Mouse (Mus musculus) C2C12 (cell line): ENCODE data around the gene Ncbp3. TPM values are rescaled to one million over a fixed set of nuclear protein-coding genes. Genes with fewer than 3 reads are reported as not detected.

Source experiments
- H3K27me3 ChIP-seq: one replicate; pipeline ENCODE4 v1.6.1; 2011; ENCODE audit not compliant: control insufficient read depth, insufficient read depth, insufficient read length
- H3K36me3 ChIP-seq: one replicate; pipeline ENCODE4 v1.6.1; 2011; ENCODE audit not compliant: control insufficient read depth, insufficient read depth
- H3K4me3 ChIP-seq: one replicate; pipeline ENCODE4 v1.5.1; 2011; ENCODE audit warnings: mild to moderate bottlenecking, control low read depth; ENCODE audit not compliant: poor library complexity, insufficient read depth, severe bottlenecking
- H3K79me2 ChIP-seq: one replicate; pipeline ENCODE4 v1.6.1; 2011; ENCODE audit not compliant: control insufficient read depth, insufficient read depth
- H3K79me3 ChIP-seq: one replicate; pipeline ENCODE4 v1.6.1; 2011; ENCODE audit warnings: low read depth, control low read depth
- H3ac ChIP-seq: one replicate; pipeline ENCODE3; 2011; ENCODE audit warnings: low read depth; ENCODE audit not compliant: control insufficient read depth, insufficient read length
- CEBPB ChIP-seq: IDR thresholded peaks from one replicate; pipeline ENCODE4 v1.6.1; 2011; ENCODE audit warnings: low read depth, mild to moderate bottlenecking, control low read depth, moderate library complexity
- CTCF ChIP-seq: IDR thresholded peaks from one replicate; pipeline ENCODE4 v1.5.1; 2011; ENCODE audit not compliant: control insufficient read depth, insufficient read depth, insufficient read length
- FOSL1 ChIP-seq: IDR thresholded peaks from one replicate; pipeline ENCODE4 v1.8.0; 2011; ENCODE audit warnings: mild to moderate bottlenecking, low read length; ENCODE audit not compliant: poor library complexity, insufficient read depth, severe bottlenecking
- MAX ChIP-seq: IDR thresholded peaks from one replicate; pipeline ENCODE4 v1.6.1; 2011; ENCODE audit warnings: mild to moderate bottlenecking, control low read depth
- MYOD1 ChIP-seq: IDR thresholded peaks from one replicate; pipeline ENCODE4 v1.6.1; 2011; ENCODE audit warnings: low read depth; ENCODE audit not compliant: control insufficient read depth, insufficient read length
- MYOG ChIP-seq: IDR thresholded peaks from one replicate; pipeline ENCODE4 v1.6.1; 2011; ENCODE audit not compliant: control insufficient read depth, insufficient read length; ENCODE audit errors: extremely low read depth
- USF1 ChIP-seq: IDR thresholded peaks from one replicate; pipeline ENCODE4 v1.6.1; 2011; ENCODE audit warnings: low read depth, mild to moderate bottlenecking, control low read depth, moderate library complexity
- polyA plus RNA-seq: library from polyadenylated mRNA; unstranded; fragments of >200 nt; fragmentation: generic; extraction: Trizol; gene quantifications from one replicate; pipeline ENCODE4 v1.2.1, GENCODE M21; 2012; ENCODE audit warnings: missing spikeins

The Ncbp3 gene
- polyA plus RNA-seq, 1 experiment, result 3.6 TPM

DNA sequence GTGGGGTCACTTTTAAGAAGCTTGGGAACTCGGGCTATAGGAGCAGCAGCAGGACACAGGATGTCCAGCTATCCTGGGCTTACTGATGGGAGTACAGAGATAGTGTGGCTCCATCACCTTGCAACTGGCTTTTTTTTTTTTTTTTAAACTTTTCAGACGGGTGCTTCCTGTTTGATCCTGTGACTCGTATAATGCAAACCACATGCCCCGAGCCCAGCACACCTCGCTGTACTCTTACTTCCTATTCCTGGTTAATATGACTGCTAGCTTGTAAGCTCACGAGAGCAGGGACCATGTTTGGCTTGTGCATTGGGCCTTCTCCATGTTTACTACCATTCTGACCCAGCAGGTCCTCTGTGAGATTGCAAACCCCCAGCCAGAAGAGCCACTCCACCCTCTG, 36.7 kb downstream of the Ncbp3 start:
- Histone ChIP-seq H3K27me3 (no peaks in the 10 kb centered on the region), H3K4me3 (no peak overlapping the region), H3ac (no peak overlapping the region), H3K79me3 (no peaks in the 10 kb centered on the region), H3K36me3 (peaks cover 48% of the 10 kb centered on the region), H3K79me2 (no peaks in the 10 kb centered on the region)
- no peak for TF ChIP-seq FOSL1
- no peak for TF ChIP-seq USF1
- no peak for TF ChIP-seq MAX
- TF ChIP-seq CEBPB, result no peak
- TF ChIP-seq MYOD1, result no peak
- TF ChIP-seq MYOG, result no peak
- no peak for TF ChIP-seq CTCF

DNA sequence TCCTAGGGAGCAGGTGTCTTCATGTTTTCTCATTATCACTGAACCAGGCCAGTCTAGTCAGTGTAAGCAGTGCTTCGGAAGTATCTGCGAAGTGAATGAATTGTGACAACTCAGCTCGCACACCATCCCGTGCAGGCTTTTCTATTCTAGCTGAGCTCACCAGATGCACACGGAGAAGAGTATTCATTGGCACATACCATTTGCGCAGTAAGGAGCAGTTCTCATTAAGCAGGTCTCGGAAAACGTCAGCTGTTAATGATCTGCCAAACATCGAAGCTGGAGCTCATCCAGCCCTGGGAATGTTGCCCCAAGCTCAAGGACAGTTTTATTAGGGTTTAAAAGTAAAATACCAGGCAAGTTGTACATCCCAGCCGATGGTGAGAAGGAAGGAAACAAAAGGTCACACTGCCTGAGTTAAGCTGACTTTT, 37.2 kb downstream of the Ncbp3 start:
- no peak overlapping the region for H3ac ChIP-seq
- no peak for TF ChIP-seq CTCF
- no peak for TF ChIP-seq CEBPB
- TF ChIP-seq MYOG, result no peak
- TF ChIP-seq FOSL1, result no peak
- no peak for TF ChIP-seq MYOD1
- no peak for TF ChIP-seq USF1
- TF ChIP-seq MAX, result no peak

DNA sequence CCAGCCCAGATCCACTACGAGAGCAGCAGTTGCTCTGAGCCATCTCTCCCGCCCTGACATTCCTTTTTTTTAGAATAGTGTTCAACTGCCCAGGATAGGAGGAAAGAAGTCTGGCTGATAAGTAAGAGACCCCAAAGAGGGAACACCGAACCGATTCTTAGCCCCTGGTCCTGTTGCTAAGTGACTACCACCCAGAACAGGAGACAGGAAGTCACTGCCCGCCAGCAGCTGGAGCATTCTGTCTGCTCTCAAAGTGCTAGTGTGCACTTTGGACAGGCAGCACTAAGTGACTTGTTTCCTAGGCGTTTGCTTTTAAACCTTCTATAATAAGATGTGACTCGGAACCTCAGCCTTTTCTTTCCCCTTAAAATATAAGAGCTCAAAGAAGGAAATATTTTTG, 37.8 kb downstream of the Ncbp3 start:
- H3ac ChIP-seq, result no peak overlapping the region
- TF ChIP-seq FOSL1 (no peak), CTCF (no peak), MYOG (no peak), MAX (no peak), MYOD1 (no peak), CEBPB (no peak), USF1 (no peak)
- no peaks in the 10 kb centered on the region for H3K79me2 ChIP-seq
- H3K79me3 ChIP-seq, result no peaks in the 10 kb centered on the region
- H3K27me3 ChIP-seq, result no peaks in the 10 kb centered on the region
- no peak overlapping the region for H3K4me3 ChIP-seq
- H3K36me3 ChIP-seq, result peaks cover 37% of the 10 kb centered on the region

More for the DNA sequence above, 37.2 kb downstream of the Ncbp3 start:
- Histone ChIP-seq H3K79me3 (no peaks in the 10 kb centered on the region), H3K27me3 (no peaks in the 10 kb centered on the region), H3K4me3 (no peak overlapping the region), H3K79me2 (no peaks in the 10 kb centered on the region), H3K36me3 (peaks cover 43% of the 10 kb centered on the region)

DNA sequence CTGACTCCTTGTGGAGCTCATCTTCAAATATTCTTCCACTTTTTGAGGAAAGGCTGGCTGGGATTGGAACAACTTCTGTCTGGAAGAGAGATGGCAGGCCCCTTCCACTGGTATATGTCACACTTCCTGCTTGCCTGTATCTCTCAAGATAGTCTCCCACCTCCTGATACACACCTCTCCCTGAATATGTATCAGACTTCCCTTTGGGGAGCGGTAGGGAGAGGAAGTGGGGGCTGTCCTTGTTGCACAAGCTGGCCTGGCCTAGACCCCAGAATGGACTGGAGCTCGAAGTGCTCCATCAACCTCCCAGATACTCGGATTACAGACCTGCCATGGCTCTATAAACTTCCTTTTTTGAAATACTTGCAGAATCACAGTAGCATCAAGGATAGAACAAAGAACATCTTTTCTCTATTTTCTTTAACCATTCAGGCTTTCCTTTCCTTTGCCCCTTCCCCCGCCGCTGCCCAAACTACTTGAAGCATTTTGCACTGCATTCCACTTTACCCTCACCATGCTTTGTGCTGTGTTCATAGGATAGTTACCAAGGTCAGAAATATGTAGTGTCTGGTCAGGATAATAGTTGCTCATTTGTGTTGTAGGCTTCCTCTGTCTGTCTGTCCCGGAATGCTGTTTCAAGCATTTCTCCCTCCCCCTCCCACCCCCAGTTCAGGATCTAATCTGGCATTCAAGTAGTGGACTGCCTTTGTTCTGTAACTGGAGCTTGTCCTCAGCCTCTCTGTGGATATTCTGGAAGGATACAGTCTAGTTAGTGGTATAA, 40.3 kb downstream of the Ncbp3 start:
- Histone ChIP-seq H3K4me3 (no peak overlapping the region), H3K79me2 (no peaks in the 10 kb centered on the region), H3K27me3 (no peaks in the 10 kb centered on the region), H3K36me3 (peaks cover 20% of the 10 kb centered on the region), H3K79me3 (no peaks in the 10 kb centered on the region), H3ac (no peak overlapping the region)
- no peak for TF ChIP-seq CTCF
- no peak for TF ChIP-seq CEBPB
- TF ChIP-seq MYOD1, result no peak
- no peak for TF ChIP-seq MYOG
- TF ChIP-seq USF1, result no peak
- TF ChIP-seq MAX, result no peak
- no peak for TF ChIP-seq FOSL1

DNA sequence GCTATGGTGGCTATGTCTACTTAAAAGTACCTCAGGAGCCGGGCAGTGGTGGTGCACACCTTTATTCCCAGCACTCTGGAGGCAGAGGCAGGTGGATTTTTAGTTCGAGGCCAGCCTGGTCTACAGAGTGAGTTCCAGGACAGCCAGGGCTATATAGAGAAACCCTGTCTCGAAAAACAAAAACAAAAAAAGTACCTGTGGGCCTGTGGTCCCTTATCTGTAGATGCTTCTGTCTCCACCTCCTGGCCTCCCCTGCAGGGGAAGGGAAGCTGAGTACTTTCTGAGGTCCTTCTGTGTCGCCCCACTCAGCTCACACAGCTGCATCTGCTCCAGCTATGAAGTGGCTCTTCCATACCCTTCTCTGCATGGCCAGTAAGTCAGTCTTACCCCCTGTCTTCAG, 42.7 kb downstream of the Ncbp3 start, which contains the start of gene Itgae:
Gene Itgae, plus strand, starts transcription at position 301 of the 400 bp plus-strand sequence.
- peaks cover 5% of the 10 kb centered on the region for H3K36me3 ChIP-seq
- H3ac ChIP-seq, result no peak within 1 kb of the TSS
- no peaks in the 10 kb centered on the region for H3K79me2 ChIP-seq
- no peaks in the 10 kb centered on the region for H3K27me3 ChIP-seq
- no peak for TF ChIP-seq CTCF
- TF ChIP-seq CEBPB, result no peak
- no peak for TF ChIP-seq MYOD1
- TF ChIP-seq MAX, result no peak
- TF ChIP-seq MYOG, result no peak
- no peak for TF ChIP-seq FOSL1
- no peak for TF ChIP-seq USF1
- no peaks in the 10 kb centered on the region for H3K79me3 ChIP-seq
- H3K4me3 ChIP-seq, result no peak within 1 kb of the TSS

DNA sequence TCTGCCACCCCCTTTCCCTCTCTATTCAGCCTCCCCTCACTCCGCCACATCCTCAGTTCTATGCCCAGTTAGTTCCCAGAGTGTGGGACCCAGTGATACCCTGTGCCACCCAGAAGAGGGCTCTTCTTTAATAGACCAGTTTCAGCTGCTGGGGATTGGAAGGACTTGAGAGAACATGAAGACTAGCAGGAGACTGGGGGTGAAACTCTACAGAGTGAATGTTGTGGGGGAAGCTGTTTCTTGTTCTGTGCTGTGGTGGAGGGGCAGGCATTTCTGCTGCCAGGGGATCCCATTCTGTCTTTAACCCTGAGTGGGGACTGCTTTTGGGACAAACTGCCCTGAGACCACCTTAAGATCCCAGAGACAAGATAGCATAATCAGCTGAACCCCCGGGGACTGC, 43.2 kb downstream of the Ncbp3 start:
- no peak overlapping the region for H3ac ChIP-seq
- no peaks in the 10 kb centered on the region for H3K27me3 ChIP-seq
- no peaks in the 10 kb centered on the region for H3K79me3 ChIP-seq
- H3K4me3 ChIP-seq, result no peak overlapping the region
- no peaks in the 10 kb centered on the region for H3K79me2 ChIP-seq
- no peak for TF ChIP-seq CTCF
- no peak for TF ChIP-seq MYOG
- no peak for TF ChIP-seq MAX
- TF ChIP-seq MYOD1, result no peak
- no peak for TF ChIP-seq CEBPB
- TF ChIP-seq USF1, result no peak
- no peak for TF ChIP-seq FOSL1
- H3K36me3 ChIP-seq, result no peaks in the 10 kb centered on the region
